Mouse (Mus musculus) megakaryocyte, embryonic 14.5 days (primary cell): Measurements from ENCODE around the gene Ccna2. TPM values are rescaled to one million over a fixed set of nuclear protein-coding genes. Genes with fewer than 3 reads are reported as not detected.

Experiments used
- H3K27me3 ChIP-seq: replicated peaks from 2 replicates; pipeline ENCODE3; 2012; ENCODE audit warnings: inconsistent platforms
- H3K36me3 ChIP-seq: replicated peaks from 2 replicates; pipeline ENCODE3; 2012; ENCODE audit warnings: low read length, inconsistent platforms, mixed read lengths
- H3K4me1 ChIP-seq: 2 replicates; pipeline ENCODE4 v1.6.1; 2012; ENCODE audit warnings: inconsistent platforms
- H3K4me3 ChIP-seq: replicated peaks from 2 replicates; pipeline ENCODE3; 2012; ENCODE audit warnings: moderate library complexity, mild to moderate bottlenecking, inconsistent platforms
- H3K9me3 ChIP-seq: 2 replicates; pipeline ENCODE4 v1.6.1; 2012; ENCODE audit warnings: inconsistent platforms
- FLI1 ChIP-seq: IDR thresholded peaks from 2 replicates; pipeline ENCODE4 v1.6.1; 2012; ENCODE audit warnings: low read length, inconsistent platforms, mixed read lengths
- GATA1 ChIP-seq: IDR thresholded peaks from 3 replicates; pipeline ENCODE4 v1.6.1; 2012; ENCODE audit warnings: mixed read lengths, low read length, inconsistent platforms, borderline replicate concordance
- polyA plus RNA-seq: library from polyadenylated mRNA; stranded (reverse); fragments of >175 nt; gene quantifications from 2 replicates; pipeline ENCODE4 v1.2.3, GENCODE M21; 2012; ENCODE audit warnings: low replicate concordance; ENCODE audit not compliant: insufficient read depth

Ccna2 gene
- polyA plus RNA-seq, 1 experiment = 46.4 TPM

DNA sequence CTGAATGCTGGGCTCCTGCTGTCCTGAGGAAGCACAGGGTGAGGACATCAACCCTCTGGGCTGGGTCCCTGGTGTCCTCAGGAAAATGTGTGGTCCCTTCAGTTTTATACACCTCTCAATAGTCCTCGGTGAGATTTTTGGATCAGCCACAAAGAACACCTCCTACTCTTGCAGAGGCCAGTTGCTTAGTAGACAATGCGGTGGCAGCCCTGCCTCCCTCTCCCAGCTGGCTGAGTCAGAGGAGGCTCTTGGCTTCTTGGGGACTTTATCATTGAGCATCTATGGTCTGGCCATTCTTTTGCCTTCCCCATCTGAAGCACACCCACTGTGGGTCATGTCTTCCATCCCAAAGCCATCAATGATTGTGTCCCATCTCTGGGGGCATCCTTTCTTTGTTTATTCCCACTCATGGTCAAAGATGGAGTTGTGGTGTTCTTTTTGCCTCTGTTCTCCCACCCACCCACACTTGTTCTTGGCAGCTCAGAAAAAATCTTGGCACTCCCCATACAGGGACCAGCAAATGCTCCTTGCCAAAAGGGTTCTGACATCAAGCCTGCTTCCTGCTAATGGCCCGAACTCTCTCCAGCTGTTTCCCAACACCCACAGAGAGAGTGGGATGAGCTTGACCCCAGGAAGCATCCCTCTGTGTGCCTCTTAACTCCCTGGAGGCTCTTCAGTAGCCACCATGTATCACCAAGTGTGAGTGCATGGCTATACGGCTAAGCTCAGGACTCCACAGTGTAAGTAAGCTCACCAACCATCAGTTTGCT, 34.1 kb downstream of the Ccna2 start:
- Histone ChIP-seq H3K27me3 (peaks cover 17% of the 10 kb centered on the region), H3K9me3 (no peaks in the 10 kb centered on the region), H3K4me3 (no peak overlapping the region), H3K4me1 (peaks cover 18% of the 10 kb centered on the region), H3K36me3 (no peaks in the 10 kb centered on the region)
- no peak for TF ChIP-seq FLI1
- no peak for TF ChIP-seq GATA1

GRCm38 (mm10) chr3:36536041-36536440, 35.9 kb downstream of the Ccna2 start:
- Histone ChIP-seq H3K27me3 (peaks cover 21% of the 10 kb centered on the region), H3K36me3 (no peaks in the 10 kb centered on the region), H3K4me3 (no peak overlapping the region), H3K4me1 (peaks cover 25% of the 10 kb centered on the region), H3K9me3 (no peaks in the 10 kb centered on the region)
- no peak for TF ChIP-seq FLI1
- no peak for TF ChIP-seq GATA1

DNA sequence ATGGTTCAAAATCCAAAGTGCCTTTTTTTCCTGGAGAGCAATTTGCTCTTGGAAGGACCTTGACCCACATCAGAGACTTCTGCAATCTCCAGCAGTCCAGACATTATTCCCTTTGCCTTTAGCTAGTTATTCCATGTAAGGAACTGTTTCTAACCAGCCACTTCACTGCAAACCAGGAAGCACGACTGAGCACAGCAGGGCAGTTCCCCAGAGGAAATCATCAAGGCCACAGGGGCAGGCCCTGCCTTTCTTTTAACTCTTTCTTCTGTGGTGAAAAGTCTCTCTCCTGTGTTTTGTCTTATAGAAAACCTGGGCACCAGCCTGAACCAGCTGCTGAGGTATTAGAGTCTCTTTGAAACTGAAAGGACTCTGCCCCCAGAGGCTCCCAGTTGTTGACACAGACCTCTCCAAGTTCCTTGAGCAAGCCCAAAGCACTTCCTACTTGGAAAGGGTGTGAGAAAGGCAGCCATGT, 38.7 kb downstream of the Ccna2 start:
- Histone ChIP-seq H3K36me3 (no peaks in the 10 kb centered on the region), H3K4me1 (peaks cover 22% of the 10 kb centered on the region), H3K9me3 (peaks cover 21% of the 10 kb centered on the region), H3K27me3 (peaks cover 21% of the 10 kb centered on the region), H3K4me3 (no peak overlapping the region)
- TF ChIP-seq FLI1 = no peak
- TF ChIP-seq GATA1 = no peak

DNA sequence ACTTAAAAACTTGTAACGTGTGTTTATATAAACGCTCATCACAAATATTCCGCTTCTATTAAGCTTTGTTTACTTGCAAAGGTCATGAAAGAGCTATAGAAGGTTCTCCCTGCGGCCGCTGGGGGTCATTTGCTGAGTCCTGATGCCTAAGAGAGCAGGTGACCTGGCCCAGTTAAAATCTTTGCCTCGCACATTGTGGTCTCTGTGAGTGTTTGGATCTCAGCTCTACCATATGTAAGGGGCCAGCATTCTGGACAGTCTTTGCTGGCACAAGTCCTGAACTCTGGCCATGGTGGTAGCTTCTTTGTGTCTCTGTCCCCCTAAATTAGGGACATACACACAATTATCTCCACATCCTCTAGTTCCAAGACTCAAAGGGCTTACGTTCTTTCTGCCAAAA, 39.2 kb downstream of the Ccna2 start:
- Histone ChIP-seq H3K36me3 (no peaks in the 10 kb centered on the region), H3K4me1 (peaks cover 21% of the 10 kb centered on the region), H3K4me3 (no peak overlapping the region), H3K27me3 (peaks cover 18% of the 10 kb centered on the region), H3K9me3 (peaks cover 21% of the 10 kb centered on the region)
- TF ChIP-seq FLI1 = no peak
- no peak for TF ChIP-seq GATA1

GRCm38 (mm10) chr3:36531979-36532542, 39.9 kb downstream of the Ccna2 start:
- Histone ChIP-seq H3K4me3 (peak overlapping the region; percentile 88), H3K9me3 (peaks cover 21% of the 10 kb centered on the region), H3K4me1 (peaks cover 15% of the 10 kb centered on the region)

GRCm38 (mm10) chr3:36531242-36531641, 40.7 kb downstream of the Ccna2 start:
- H3K9me3 ChIP-seq = peaks cover 25% of the 10 kb centered on the region
- peaks cover 21% of the 10 kb centered on the region for H3K27me3 ChIP-seq
- no peak for TF ChIP-seq GATA1
- no peak for TF ChIP-seq FLI1
- H3K4me1 ChIP-seq = peaks cover 13% of the 10 kb centered on the region
- no peaks in the 10 kb centered on the region for H3K36me3 ChIP-seq
- H3K4me3 ChIP-seq = no peak overlapping the region

More at GRCm38 (mm10) chr3:36531979-36532542, 39.9 kb downstream of the Ccna2 start:
- Histone ChIP-seq H3K36me3 (no peaks in the 10 kb centered on the region), H3K27me3 (peaks cover 15% of the 10 kb centered on the region)
- TF ChIP-seq GATA1 (no peak), FLI1 (no peak)

GRCm38 (mm10) chr3:36530781-36531180, 41.2 kb downstream of the Ccna2 start:
- H3K9me3 ChIP-seq = peaks cover 25% of the 10 kb centered on the region
- no peak for TF ChIP-seq FLI1
- no peak for TF ChIP-seq GATA1
- H3K4me1 ChIP-seq = peaks cover 13% of the 10 kb centered on the region
- peaks cover 21% of the 10 kb centered on the region for H3K27me3 ChIP-seq
- no peak overlapping the region for H3K4me3 ChIP-seq
- H3K36me3 ChIP-seq = no peaks in the 10 kb centered on the region

GRCm38 (mm10) chr3:36530345-36530744, 41.6 kb downstream of the Ccna2 start:
- peaks cover 13% of the 10 kb centered on the region for H3K4me1 ChIP-seq
- peaks cover 25% of the 10 kb centered on the region for H3K9me3 ChIP-seq
- H3K36me3 ChIP-seq = no peaks in the 10 kb centered on the region
- no peak overlapping the region for H3K4me3 ChIP-seq
- TF ChIP-seq GATA1 = no peak
- no peak for TF ChIP-seq FLI1
- H3K27me3 ChIP-seq = peaks cover 21% of the 10 kb centered on the region

GRCm38 (mm10) chr3:36524466-36524865, 47.5 kb downstream of the Ccna2 start:
- Histone ChIP-seq H3K9me3 (peaks cover 15% of the 10 kb centered on the region), H3K4me1 (peaks cover 10% of the 10 kb centered on the region), H3K27me3 (peaks cover 48% of the 10 kb centered on the region), H3K4me3 (no peak overlapping the region), H3K36me3 (no peaks in the 10 kb centered on the region)
- no peak for TF ChIP-seq FLI1

GRCm38 (mm10) chr3:36522137-36522536, 49.8 kb downstream of the Ccna2 start:
- Histone ChIP-seq H3K4me1 (peaks cover 10% of the 10 kb centered on the region), H3K4me3 (no peak overlapping the region), H3K36me3 (no peaks in the 10 kb centered on the region), H3K27me3 (peaks cover 49% of the 10 kb centered on the region), H3K9me3 (0 out of 2 replicates have a peak, but pooled peaks cover 4% of the 10 kb centered on the region)
- no peak for TF ChIP-seq GATA1
- TF ChIP-seq FLI1 = no peak
